Mouse (Mus musculus) urinary bladder, postnatal 10 days (tissue): ENCODE measurements around the gene Snn.

Experiments
- DNase-seq: peaks from one replicate; pipeline ENCODE4 v3.0.0; 2022; ENCODE audit warnings: low spot score

Gene Snn

GRCm38 (mm10) chr16:11047130-11047529, 13.6 kb upstream of the Snn start:
- DNase-seq = no peak

- no peak for DNase-seq
Measured at GRCm38 (mm10) chr16:11050226-11050625, 10.5 kb upstream of the Snn start.

GRCm38 (mm10) chr16:11051134-11051533, 9.6 kb upstream of the Snn start:
- DNase-seq = no peak

- no peak for DNase-seq
Measured at GRCm38 (mm10) chr16:11054409-11054808, 6.3 kb upstream of the Snn start.

- no peak for DNase-seq
Measured at GRCm38 (mm10) chr16:11054871-11055270, 5.9 kb upstream of the Snn start.

- no peak for DNase-seq
Measured at GRCm38 (mm10) chr16:11055916-11056315, 4.8 kb upstream of the Snn start.

- peak; percentile 69 for DNase-seq
Measured at GRCm38 (mm10) chr16:11062794-11063721, 2.3 kb downstream of the Snn start.

- DNase-seq = no peak
Measured at GRCm38 (mm10) chr16:11064341-11064740, 3.6 kb downstream of the Snn start.

- no peak for DNase-seq
Measured at GRCm38 (mm10) chr16:11064742-11065141, 4.0 kb downstream of the Snn start.

- no peak for DNase-seq
Measured at GRCm38 (mm10) chr16:11065431-11065830, 4.7 kb downstream of the Snn start.

- DNase-seq = peak; percentile 83
Measured at GRCm38 (mm10) chr16:11066029-11066832, 5.5 kb downstream of the Snn start, which contains the start of gene Litaf. Gene Litaf (minus strand): TSS chr16:11066157.

- DNase-seq = no peak
Measured at GRCm38 (mm10) chr16:11066833-11067191, 6.1 kb downstream of the Snn start.

GRCm38 (mm10) chr16:11068666-11069065, 7.9 kb downstream of the Snn start:
- DNase-seq = no peak

GRCm38 (mm10) chr16:11069271-11069670, 8.5 kb downstream of the Snn start:
- DNase-seq = no peak

GRCm38 (mm10) chr16:11069710-11070420, 9.1 kb downstream of the Snn start:
- DNase-seq = no peak

GRCm38 (mm10) chr16:11071176-11071575, 10.4 kb downstream of the Snn start:
- no peak for DNase-seq

GRCm38 (mm10) chr16:11071887-11072286, 11.1 kb downstream of the Snn start:
- no peak for DNase-seq

GRCm38 (mm10) chr16:11072454-11072853, 11.7 kb downstream of the Snn start:
- no peak for DNase-seq

GRCm38 (mm10) chr16:11073060-11073459, 12.3 kb downstream of the Snn start:
- no peak for DNase-seq

GRCm38 (mm10) chr16:11077601-11078201, 17.0 kb downstream of the Snn start:
- no peak for DNase-seq

GRCm38 (mm10) chr16:11078216-11078869, 17.6 kb downstream of the Snn start:
- DNase-seq = no peak
